Mouse (Mus musculus) liver, embryonic 16.5 days (tissue): Measurements from ENCODE around the gene Gch1. TPM values are rescaled to one million over a fixed set of nuclear protein-coding genes. Genes with fewer than 3 reads are reported as not detected.

ENCODE experiments used
- ATAC-seq: fragments of 200-750 bp; cut with Nextera tagmentation; 2 replicates; pipeline ENCODE4 v1.8.0; 2017; ENCODE audit warnings: low read depth, mild to moderate bottlenecking, moderate number of reproducible peaks, moderate library complexity
- H3K27ac ChIP-seq: fragments of 300-500 bp; sonication (generic); 2 replicates; pipeline ENCODE4 v1.5.1; 2014; ENCODE audit warnings: mild to moderate bottlenecking, low read length
- H3K27me3 ChIP-seq: fragments of 300-500 bp; sonication (generic); 2 replicates; pipeline ENCODE4 v1.6.1; 2014; ENCODE audit warnings: low read depth, low read length, mixed read lengths; ENCODE audit not compliant: control insufficient read depth, insufficient read depth
- H3K36me3 ChIP-seq: fragments of 300-500 bp; sonication (generic); 2 replicates; pipeline ENCODE4 v1.6.1; 2014; ENCODE audit warnings: mild to moderate bottlenecking; ENCODE audit not compliant: control insufficient read depth, insufficient read depth
- H3K4me1 ChIP-seq: fragments of 300-500 bp; sonication (generic); 2 replicates; pipeline ENCODE4 v1.6.1; 2014; ENCODE audit warnings: low read depth, low read length, mixed read lengths; ENCODE audit not compliant: control insufficient read depth
- H3K4me2 ChIP-seq: fragments of 300-500 bp; sonication (generic); 2 replicates; pipeline ENCODE4 v1.6.1; 2014; ENCODE audit warnings: low read depth, low read length, mixed read lengths
- H3K4me3 ChIP-seq: fragments of 300-500 bp; sonication (generic); 2 replicates; pipeline ENCODE4 v1.5.1; 2014; ENCODE audit warnings: low read depth, mild to moderate bottlenecking, low read length
- H3K9ac ChIP-seq: fragments of 300-500 bp; sonication (generic); 2 replicates; pipeline ENCODE4 v1.6.1; 2014; ENCODE audit warnings: low read depth, low read length
- H3K9me3 ChIP-seq: fragments of 300-500 bp; sonication (generic); replicated peaks from 2 replicates; pipeline ENCODE4 v1.6.1; 2016; ENCODE audit warnings: low read length; ENCODE audit not compliant: control insufficient read depth
- WGBS: fragments of 180-500 bp; shearing (Covaris S2); extraction: QIAGEN DNeasy Blood & Tissue Kit; methylation state at CpG from one replicate; pipeline ENCODE4 v1.1.7; 2014; ENCODE audit not compliant: insufficient replicate concordance; 5-methylcytosine and 5-hydroxymethylcytosine counted together
- polyA plus RNA-seq: library from polyadenylated mRNA; unstranded; fragments of >200 nt; fragmentation: Nextera tagmentation; extraction: Ambion mirVana; gene quantifications from 2 replicates; pipeline ENCODE4 v1.2.1, GENCODE M21; 2015

Gene Gch1
- 3.8 and 4.6 TPM in 2 replicates for polyA plus RNA-seq

DNA sequence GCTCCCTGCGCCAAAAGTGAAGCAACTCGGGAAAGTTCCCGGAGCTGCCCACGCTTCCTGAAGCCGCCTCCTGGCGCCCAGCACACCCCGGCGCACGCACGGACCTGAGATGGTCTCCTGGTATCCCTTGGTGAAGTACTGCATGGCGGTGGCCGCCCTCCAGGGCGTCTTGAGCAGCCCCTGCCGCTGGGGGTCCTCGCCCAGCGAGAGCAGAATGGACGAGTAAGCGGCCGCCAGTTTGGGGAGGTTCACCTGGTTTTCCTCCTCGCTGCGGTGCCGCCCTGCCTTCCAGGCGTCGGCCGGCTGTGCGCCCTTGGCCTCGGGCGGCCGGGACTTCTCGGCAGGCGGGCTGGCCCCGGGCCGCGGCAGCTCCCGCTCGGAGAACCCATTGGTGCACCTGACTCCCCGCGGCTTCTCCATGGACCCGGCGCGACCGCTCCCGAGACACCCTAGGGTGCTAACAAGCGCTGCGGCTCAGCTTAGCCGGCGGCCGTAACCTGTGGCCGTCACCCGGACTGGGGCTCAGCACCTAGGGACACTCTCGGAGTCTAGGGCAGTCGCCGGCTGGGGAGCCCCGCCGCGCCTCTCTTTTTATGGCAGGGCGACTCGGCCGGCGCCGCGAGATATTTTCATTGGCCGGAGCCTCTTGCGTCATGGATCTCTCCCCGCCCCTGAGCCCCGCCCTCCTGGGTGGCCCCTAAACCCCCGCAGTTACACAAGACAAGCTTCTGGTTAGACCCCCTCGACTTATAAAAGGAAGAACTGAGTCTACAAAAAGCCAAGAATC lies at the start of gene Gch1:
Gch1 (minus strand) TSS at position 566 of the 787 bp plus-strand sequence.
- Histone ChIP-seq H3K27ac (peak within 1 kb of the TSS; percentile 62), H3K9ac (peak within 1 kb of the TSS; percentile 86), H3K4me1 (peaks cover 21% of the 10 kb centered on the region), H3K27me3 (peaks cover 10% of the 10 kb centered on the region; the same call in 1 of the 2 replicates), H3K36me3 (no peaks in the 10 kb centered on the region), H3K4me3 (peak within 1 kb of the TSS; percentile 81), H3K9me3 (no peaks in the 10 kb centered on the region), H3K4me2 (peak within 1 kb of the TSS; percentile 99)
- ATAC-seq: peak; percentile 91
- WGBS: under 1% methylated on average over 68 of the region's 68 CpGs

DNA sequence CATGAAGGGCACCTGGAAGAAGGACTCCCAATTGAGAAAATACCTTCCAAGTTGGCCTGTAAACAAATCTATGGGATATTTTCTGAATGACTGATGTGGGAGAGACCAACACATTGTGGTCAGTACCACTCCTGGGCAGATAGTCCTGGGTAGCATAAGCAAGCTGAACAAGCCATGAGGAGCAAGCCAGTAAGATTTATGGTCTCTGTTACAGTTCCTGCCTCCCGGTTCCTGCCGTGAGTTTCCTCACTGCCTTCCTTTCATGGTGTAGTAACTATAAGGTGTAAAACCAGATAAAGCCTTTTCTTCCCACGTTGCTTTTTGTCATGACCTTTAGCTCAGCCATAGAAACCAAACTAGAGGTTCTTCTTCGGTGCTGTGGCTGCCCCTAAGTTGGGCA lies 48.1 kb upstream of the Gch1 start:
- ATAC-seq: no peak
- Histone ChIP-seq H3K9ac (no peak overlapping the region), H3K27ac (no peak overlapping the region), H3K4me3 (no peak overlapping the region), H3K4me2 (no peak overlapping the region), H3K9me3 (peaks cover 3% of the 10 kb centered on the region; the same call in 1 of the 2 replicates), H3K27me3 (no peaks in the 10 kb centered on the region), H3K4me1 (peaks cover 41% of the 10 kb centered on the region), H3K36me3 (peaks cover 6% of the 10 kb centered on the region)
- 71% methylated on average over 4 of the region's 4 CpGs for WGBS

- H3K36me3 ChIP-seq: peaks cover 5% of the 10 kb centered on the region
- no peak overlapping the region for H3K4me2 ChIP-seq
- no peak overlapping the region for H3K4me3 ChIP-seq
- no peak for ATAC-seq
- H3K9me3 ChIP-seq: peaks cover 3% of the 10 kb centered on the region; the same call in 1 of the 2 replicates
- no peak overlapping the region for H3K9ac ChIP-seq
- peaks cover 35% of the 10 kb centered on the region for H3K4me1 ChIP-seq
- H3K27me3 ChIP-seq: no peaks in the 10 kb centered on the region
- 83% methylated on average over 7 of the region's 7 CpGs for WGBS
- no peak overlapping the region for H3K27ac ChIP-seq
These were observed 47.3 kb upstream of the Gch1 start for GRCm38 (mm10) chr14:47236491-47236890.

DNA sequence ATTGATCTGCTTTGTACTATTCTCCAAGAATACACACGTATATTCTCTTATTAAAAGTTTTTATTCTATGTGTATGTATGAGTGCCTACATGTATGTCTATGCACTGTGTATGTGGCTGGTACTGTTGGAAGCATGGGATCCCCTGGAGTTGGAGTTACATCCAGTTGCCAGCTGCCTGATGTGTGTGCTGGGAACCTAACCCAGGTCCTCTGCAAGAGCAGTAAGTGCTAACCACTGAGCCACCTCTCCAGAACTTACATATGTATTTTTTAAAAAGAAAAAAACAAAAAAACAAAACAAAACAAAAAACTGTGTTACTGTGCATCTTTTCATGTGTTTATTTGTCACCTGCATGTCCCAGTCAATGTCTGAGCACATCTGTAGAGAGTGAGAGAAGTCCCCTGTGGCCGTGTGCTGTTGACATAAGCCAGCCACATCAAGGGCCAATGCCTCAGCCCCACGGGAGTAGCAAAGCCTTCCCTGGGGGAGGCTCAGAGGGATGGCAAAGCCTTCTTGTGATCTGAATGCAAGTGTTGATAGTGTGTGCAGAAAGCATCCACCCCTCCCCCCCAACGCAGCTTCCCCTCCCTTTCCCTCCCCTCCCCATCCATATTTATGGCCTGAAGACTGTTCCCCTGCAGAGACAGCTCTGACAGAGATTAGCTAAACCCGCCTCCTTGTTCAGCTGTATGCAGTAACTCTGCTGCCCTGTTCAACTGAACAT lies 45.5 kb upstream of the Gch1 start:
- ATAC-seq: no peak
- H3K36me3 ChIP-seq: no peaks in the 10 kb centered on the region
- H3K9ac ChIP-seq: no peak overlapping the region
- WGBS: 72% methylated on average over 5 of the region's 5 CpGs
- H3K27me3 ChIP-seq: no peaks in the 10 kb centered on the region
- no peak overlapping the region for H3K4me2 ChIP-seq
- no peak overlapping the region for H3K4me3 ChIP-seq
- peaks cover 3% of the 10 kb centered on the region; the same call in 1 of the 2 replicates for H3K9me3 ChIP-seq
- no peak overlapping the region for H3K27ac ChIP-seq
- peaks cover 21% of the 10 kb centered on the region for H3K4me1 ChIP-seq

- peak overlapping the region; percentile 4; the same call in 1 of the 2 replicates for H3K4me2 ChIP-seq
- no peak overlapping the region for H3K27ac ChIP-seq
- no peaks in the 10 kb centered on the region for H3K27me3 ChIP-seq
- no peaks in the 10 kb centered on the region for H3K36me3 ChIP-seq
- H3K9me3 ChIP-seq: peaks cover 3% of the 10 kb centered on the region; the same call in 1 of the 2 replicates
- H3K9ac ChIP-seq: no peak overlapping the region
- WGBS: 46% methylated on average over 3 of the region's 3 CpGs
- H3K4me1 ChIP-seq: peaks cover 17% of the 10 kb centered on the region
- H3K4me3 ChIP-seq: no peak overlapping the region
- peak; percentile 69 for ATAC-seq
These were observed 44.8 kb upstream of the Gch1 start for GRCm38 (mm10) chr14:47234032-47234431.

DNA sequence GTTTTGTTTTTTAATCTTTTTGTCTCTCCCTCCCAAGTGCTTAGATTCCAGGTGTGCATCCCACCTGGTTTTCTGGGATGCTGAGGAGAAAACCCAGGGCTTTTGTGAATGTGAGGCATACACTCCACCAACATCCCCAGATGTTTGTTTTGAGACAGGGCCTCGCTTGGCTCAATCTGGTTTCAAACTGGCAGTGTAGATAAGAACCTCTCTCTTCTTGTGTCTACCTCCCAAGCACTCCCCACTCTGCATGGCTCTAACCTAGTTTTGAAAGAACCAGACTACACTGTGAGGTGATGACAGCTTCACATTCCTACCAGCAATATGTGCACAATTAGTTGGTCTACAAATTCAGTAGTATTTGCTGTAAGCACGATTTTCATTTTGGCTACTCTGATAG lies 44.4 kb upstream of the Gch1 start:
- Histone ChIP-seq H3K27me3 (no peaks in the 10 kb centered on the region), H3K27ac (peak overlapping the region; percentile 41), H3K36me3 (no peaks in the 10 kb centered on the region), H3K4me1 (peaks cover 17% of the 10 kb centered on the region), H3K4me2 (peak overlapping the region; percentile 4), H3K9ac (no peak overlapping the region), H3K9me3 (peaks cover 3% of the 10 kb centered on the region; the same call in 1 of the 2 replicates), H3K4me3 (no peak overlapping the region)
- 26% methylated on average over 2 of the region's 2 CpGs for WGBS
- peak; percentile 95 for ATAC-seq

DNA sequence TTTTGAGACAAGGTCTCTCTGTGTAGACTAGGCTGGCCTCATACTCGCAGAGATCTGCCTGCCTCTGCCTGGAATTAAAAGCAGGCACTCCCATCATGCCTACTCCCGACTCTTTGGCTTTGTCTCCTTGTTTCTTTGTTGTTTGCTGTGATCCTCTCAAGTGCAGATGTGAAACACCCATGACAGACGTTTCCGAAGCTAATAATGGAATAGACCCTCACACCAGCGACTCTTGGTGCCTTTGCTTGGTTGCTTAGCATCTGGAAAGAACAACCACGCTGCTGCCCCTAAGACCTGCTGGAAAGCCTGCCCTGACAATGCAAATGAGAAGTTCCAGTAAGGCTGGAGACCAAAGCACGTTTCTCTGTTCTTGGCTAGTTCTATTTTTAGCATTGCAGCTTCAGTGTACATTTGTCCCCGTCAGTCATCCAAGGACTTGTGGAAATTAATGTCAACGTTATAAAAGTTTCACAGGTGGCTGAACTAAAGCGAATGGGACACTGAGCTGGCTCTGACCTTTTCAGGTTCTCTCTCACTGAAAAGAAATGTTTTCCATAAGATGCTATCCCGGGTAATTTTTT lies 40.7 kb upstream of the Gch1 start:
- Histone ChIP-seq H3K4me2 (no peak overlapping the region), H3K4me1 (peaks cover 15% of the 10 kb centered on the region), H3K27ac (no peak overlapping the region), H3K9me3 (no peaks in the 10 kb centered on the region), H3K4me3 (no peak overlapping the region), H3K27me3 (no peaks in the 10 kb centered on the region), H3K9ac (no peak overlapping the region), H3K36me3 (no peaks in the 10 kb centered on the region)
- ATAC-seq: no peak
- 51% methylated on average over 11 of the region's 11 CpGs for WGBS

GRCm38 (mm10) chr14:47225931-47226330 lies 36.7 kb upstream of the Gch1 start:
- WGBS: 82% methylated on average over 8 of the region's 8 CpGs
- H3K27ac ChIP-seq: no peak overlapping the region
- H3K36me3 ChIP-seq: no peaks in the 10 kb centered on the region
- H3K9ac ChIP-seq: no peak overlapping the region
- ATAC-seq: no peak
- H3K27me3 ChIP-seq: no peaks in the 10 kb centered on the region
- no peaks in the 10 kb centered on the region for H3K4me1 ChIP-seq
- H3K4me3 ChIP-seq: no peak overlapping the region
- H3K4me2 ChIP-seq: no peak overlapping the region
- H3K9me3 ChIP-seq: no peaks in the 10 kb centered on the region
